10 mouse cellular contexts compared by ENCODE assay signal in genomic region chr7:96230006-96230719, GRCm38 (mm10). TPM values are rescaled to one million over a fixed set of nuclear protein-coding genes. Genes with fewer than 3 reads are reported as not detected.
DNase-seq lines count a peak whose midpoint lies in the region; ATAC-seq and TF ChIP-seq lines count a peak whose summit lies in the region.
"Had no signal": no experiment of that assay in that cellular context is flagged by ENCODE, and none has a peak within 500 bp of the region (broad histone marks: within the 10 kb centered on the region; RNA-seq: fewer than 3 reads in every experiment).

No protein-coding gene starts in this region.

- peak; percentile 72 for ATAC-seq in frontal cortex, adult (ENCODE audit: low TSS enrichment)
- ATAC-seq in inflammation-experienced regulatory T-cells, adult 6 months = no peak

- no peak for TF ChIP-seq CTCF in layer of hippocampus, adult 2 months (conservative IDR thresholded peaks at IDR 0.05)
- TF ChIP-seq CTCF in cortical plate, adult 2 months (IDR thresholded peaks at IDR 0.05; ENCODE audit: extremely low read depth, insufficient read depth, low read length) = no peak

- peaks cover 6% of the 10 kb centered on the region for H3K4me1 ChIP-seq in cortical plate, adult 2 months (ENCODE audit: control insufficient read depth, insufficient read depth, low read length)

- DNase-seq in frontal cortex, postnatal 25 days (ENCODE audit: low spot score in 2 of 2) = no peak
- DNase-seq in layer of hippocampus, adult 2 months (ENCODE audit: low spot score in 2 of 2) = no peak
- DNase-seq in layer of hippocampus, adult 18-20 months (ENCODE audit: low spot score in 2 of 2) = no peak
- peak; percentile 15 to 65 for DNase-seq in lung, postnatal 4 days
- no peak for DNase-seq in spleen, postnatal 36 days (ENCODE audit: low spot score in 2 of 2)
- DNase-seq: liver had no signal

- H3K27ac ChIP-seq in layer of hippocampus, adult 2 months = peak overlapping the region; percentile 48; the same call in 1 of the 2 replicates
- H3K27ac ChIP-seq in cortical plate, adult 2 months (ENCODE audit: insufficient read depth, low read length) = peak overlapping the region; percentile 80

- no peak for TF ChIP-seq POLR2A in cortical plate, adult 2 months (IDR thresholded peaks at IDR 0.05; ENCODE audit: extremely low read depth, insufficient read depth, low read length)

- H3K4me3 ChIP-seq in layer of hippocampus, adult 2 months = no peak overlapping the region
- no peak overlapping the region for H3K4me3 ChIP-seq in cortical plate, adult 2 months (ENCODE audit: insufficient read depth, low read length)

RNA-seq across cellular contexts. Expression of gene Tenm4, which starts 59.1 kb away (rescaled TPM):
- total RNA-seq in layer of hippocampus, adult 2 months (2021) = 100 to 1,000 TPM; 111 to 131 TPM
- total RNA-seq in layer of hippocampus, adult 18-20 months (2021) = 100 to 1,000 TPM; 107 to 108 TPM
- 28.9 and 30.2 TPM in 2 replicates for polyA plus RNA-seq in cortical plate, adult 2 months (2012; rRNA removed)
- under 1 TPM in 1 of 3 experiments, not detected in 2; 0.05 TPM for polyA plus RNA-seq in inflammation-experienced regulatory T-cells, adult 6 months (2017; shearing (Covaris generic))
- total RNA-seq: common myeloid progenitor, adult 5-6 weeks had no signal

Comparison
In these comparisons a context has a peak if more than half of its experiments do, and no peak if none do; other contexts are left out.
1. DNase-seq: peak in lung, postnatal 4 days (2 of 2); none in frontal cortex, postnatal 25 days (0 of 2), layer of hippocampus, adult 2 months (0 of 2), layer of hippocampus, adult 18-20 months (0 of 2) and spleen, postnatal 36 days (0 of 2).